Mouse (Mus musculus) G1E (cell line): ENCODE measurements at regions not wholly inside any gene's neighbourhood (a gene's known extent, or its start where the extent isn't known, plus 50 kb on each side); places are given as distances from the start of the nearest gene placed in this dataset.

Experiments
- ATAC-seq: 2 replicates; pipeline ENCODE4 v1.8.0; 2016; ENCODE audit warnings: mild to moderate bottlenecking; ENCODE audit not compliant: insufficient number of reproducible peaks, poor library complexity, low FRiP score, severe bottlenecking; ENCODE audit errors: extremely low read depth
- DNase-seq: peaks from one replicate; pipeline ENCODE4 v3.0.0; 2012; ENCODE audit warnings: low spot score
- H3K27me3 ChIP-seq: 2 replicates; pipeline ENCODE4 v1.6.1; 2012; ENCODE audit warnings: mild to moderate bottlenecking, low read length, inconsistent platforms; ENCODE audit not compliant: insufficient read depth
- H3K36me3 ChIP-seq: replicated peaks from 2 replicates; pipeline ENCODE3; 2012; ENCODE audit warnings: mild to moderate bottlenecking, inconsistent platforms
- H3K4me1 ChIP-seq: 2 replicates; pipeline ENCODE4 v1.6.1; 2012; ENCODE audit warnings: low read depth, low read length, inconsistent platforms, mixed read lengths; ENCODE audit not compliant: insufficient read depth
- H3K4me3 ChIP-seq: 2 replicates; pipeline ENCODE4 v1.5.1; 2012; ENCODE audit warnings: low read depth, mild to moderate bottlenecking, inconsistent platforms, low read length, moderate library complexity, mixed read lengths
- H3K9me3 ChIP-seq: replicated peaks from 2 replicates; pipeline ENCODE4 v1.6.1; 2012; ENCODE audit warnings: inconsistent platforms
- CTCF ChIP-seq: IDR thresholded peaks from 2 replicates; pipeline ENCODE4 v1.5.1; 2012; ENCODE audit warnings: low read depth, low read length, inconsistent platforms, mixed read lengths
- GATA1 ChIP-seq: IDR thresholded peaks from 2 replicates; pipeline ENCODE4 v1.6.1; 2012; ENCODE audit warnings: borderline replicate concordance, low read length, inconsistent platforms, mixed read lengths
- GATA2 ChIP-seq: IDR thresholded peaks from 2 replicates; pipeline ENCODE4 v1.6.1; 2012; ENCODE audit warnings: low read depth, low read length, inconsistent platforms, borderline replicate concordance
- POLR2AphosphoS5 ChIP-seq: IDR thresholded peaks from 2 replicates; pipeline ENCODE4 v1.6.1; 2012; ENCODE audit warnings: low read depth, low read length, inconsistent platforms; ENCODE audit not compliant: insufficient replicate concordance
- TAL1 ChIP-seq: conservative IDR thresholded peaks from 2 replicates; pipeline ENCODE4 v1.6.1; 2012; ENCODE audit warnings: low read depth, low read length, inconsistent platforms, mixed read lengths

DNA sequence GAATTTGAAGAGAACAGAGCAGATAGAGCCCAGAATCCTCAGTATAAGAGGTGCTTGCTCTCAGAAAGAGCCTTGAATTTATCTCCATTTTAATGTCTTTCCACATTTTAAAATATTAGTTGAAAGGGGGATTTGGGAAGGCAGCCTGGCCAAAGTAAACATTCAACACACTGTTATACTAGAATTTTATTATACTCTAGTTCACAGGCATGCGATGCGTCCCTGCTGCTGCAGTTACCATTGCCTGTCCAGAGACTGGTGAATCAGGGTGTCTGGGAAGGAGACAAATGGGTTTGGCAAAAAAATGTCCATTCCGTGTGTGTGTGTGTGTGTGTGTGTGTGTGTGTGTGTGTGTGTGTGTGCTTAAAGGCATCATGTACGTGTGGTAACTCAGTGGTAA lies 675.1 kb upstream of the Sox9 start:
- ATAC-seq, result no peak
- H3K4me1 ChIP-seq, result no peaks in the 10 kb centered on the region
- peaks cover 12% of the 10 kb centered on the region; the same call in 1 of the 2 replicates for H3K9me3 ChIP-seq
- TF ChIP-seq TAL1, result no peak
- no peak for TF ChIP-seq GATA1
- no peak for TF ChIP-seq POLR2AphosphoS5
- no peak for TF ChIP-seq CTCF
- TF ChIP-seq GATA2, result no peak
- no peak overlapping the region for H3K4me3 ChIP-seq
- H3K27me3 ChIP-seq, result no peaks in the 10 kb centered on the region
- no peak for DNase-seq
- H3K36me3 ChIP-seq, result no peaks in the 10 kb centered on the region

DNA sequence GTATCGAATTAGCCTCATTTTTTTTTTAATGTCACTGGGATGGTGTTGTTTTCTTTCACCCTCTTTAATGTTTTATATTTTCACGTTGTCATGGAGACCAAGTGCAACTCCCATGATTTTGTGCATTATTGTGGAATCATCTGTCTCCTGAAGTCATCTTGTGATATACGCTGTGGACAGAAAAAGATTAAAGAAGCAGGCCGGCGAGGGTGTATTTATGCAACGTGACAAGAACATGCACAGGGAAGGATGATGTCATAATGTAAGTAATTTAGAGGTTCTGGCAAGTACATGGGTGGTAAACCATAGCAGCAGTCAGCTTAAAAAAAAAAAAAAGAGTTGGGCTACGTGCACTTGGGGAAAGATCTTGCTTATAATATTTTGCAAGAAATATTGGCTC lies 674.7 kb upstream of the Sox9 start:
- Histone ChIP-seq H3K4me1 (no peaks in the 10 kb centered on the region), H3K4me3 (no peak overlapping the region), H3K36me3 (no peaks in the 10 kb centered on the region), H3K9me3 (peaks cover 13% of the 10 kb centered on the region; the same call in 1 of the 2 replicates), H3K27me3 (no peaks in the 10 kb centered on the region)
- no peak for TF ChIP-seq POLR2AphosphoS5
- no peak for TF ChIP-seq CTCF
- TF ChIP-seq GATA2, result no peak
- TF ChIP-seq TAL1, result no peak
- TF ChIP-seq GATA1, result no peak
- no peak for ATAC-seq
- no peak for DNase-seq

DNA sequence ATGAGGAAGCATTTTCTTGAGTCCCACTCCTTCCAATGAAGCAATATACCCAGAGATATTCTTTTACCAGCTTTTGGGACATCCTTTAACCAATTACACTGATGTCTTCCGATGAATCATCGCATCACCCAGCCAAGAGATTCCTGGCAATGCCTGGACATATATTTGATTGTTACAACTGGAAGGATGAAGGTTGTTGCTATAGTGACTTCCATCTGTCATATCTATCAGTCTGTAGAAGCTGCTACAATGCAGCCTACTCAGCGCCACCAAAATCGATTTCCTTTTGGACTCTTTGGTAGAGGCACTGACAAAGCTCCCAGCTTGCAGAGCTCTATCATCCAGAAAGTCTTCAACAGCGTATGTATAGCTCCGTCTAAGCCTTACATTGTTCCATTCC lies 661.0 kb upstream of the Sox9 start:
- Histone ChIP-seq H3K36me3 (no peaks in the 10 kb centered on the region), H3K9me3 (peaks cover 6% of the 10 kb centered on the region; the same call in 1 of the 2 replicates), H3K4me1 (no peaks in the 10 kb centered on the region), H3K27me3 (no peaks in the 10 kb centered on the region), H3K4me3 (no peak overlapping the region)
- TF ChIP-seq POLR2AphosphoS5 (no peak), TAL1 (no peak), CTCF (no peak), GATA2 (no peak), GATA1 (no peak)
- DNase-seq, result no peak
- ATAC-seq, result no peak

DNA sequence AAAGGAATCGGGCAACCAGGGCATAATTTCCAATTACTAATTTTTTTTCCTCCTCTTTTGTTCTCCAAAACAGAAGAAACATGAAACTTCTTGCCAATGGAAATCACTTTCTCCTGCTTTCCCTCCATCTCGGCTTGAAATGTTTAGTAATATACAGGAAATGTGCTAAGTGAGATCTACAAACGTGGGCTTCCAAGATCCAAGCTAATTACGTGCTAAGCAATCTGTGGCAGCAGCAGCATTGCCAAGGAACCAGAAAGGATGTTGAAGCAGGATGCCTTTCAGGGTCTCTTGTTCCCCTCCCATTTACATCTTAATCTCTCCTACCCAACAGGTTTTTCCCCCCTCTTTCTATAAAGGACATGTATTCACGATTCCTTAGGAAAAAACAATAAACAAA lies 660.2 kb upstream of the Sox9 start:
- H3K4me3 ChIP-seq, result no peak overlapping the region
- TF ChIP-seq GATA1, result no peak
- H3K36me3 ChIP-seq, result no peaks in the 10 kb centered on the region
- peaks cover 4% of the 10 kb centered on the region; the same call in 1 of the 2 replicates for H3K9me3 ChIP-seq
- ATAC-seq (no peak), DNase-seq (no peak)
- no peaks in the 10 kb centered on the region for H3K27me3 ChIP-seq
- no peaks in the 10 kb centered on the region for H3K4me1 ChIP-seq

DNA sequence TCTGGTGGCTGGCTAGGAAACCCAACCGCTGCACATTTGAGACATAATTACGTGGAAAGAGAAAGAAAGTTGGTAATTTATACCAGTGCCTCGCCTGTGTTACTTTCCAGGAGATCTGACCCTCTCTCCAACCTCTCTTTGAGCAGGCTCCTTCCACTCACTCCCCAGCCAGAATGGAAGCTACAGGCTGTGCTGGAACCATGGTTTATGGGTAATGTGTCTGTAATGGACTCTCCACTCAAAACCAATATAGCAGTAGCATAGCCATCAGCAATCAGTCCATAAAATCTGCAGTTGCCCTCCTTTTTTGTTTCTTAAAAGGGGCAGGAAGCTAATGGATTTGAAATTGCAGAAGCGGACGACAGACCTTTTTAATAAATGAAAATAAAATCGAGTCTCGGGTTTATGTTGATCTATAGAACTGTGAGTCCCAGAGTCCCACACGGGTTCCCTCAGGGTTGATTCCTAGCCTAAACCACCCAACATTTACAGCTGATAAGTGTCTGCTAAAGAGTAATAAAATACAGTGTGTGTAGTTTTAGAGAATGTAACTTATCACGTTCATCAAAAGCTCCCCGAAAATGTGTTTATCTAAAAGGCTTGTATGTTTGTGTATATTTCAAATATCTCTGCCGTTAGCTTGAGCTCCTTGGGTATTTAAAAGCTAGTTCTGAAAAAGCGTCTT lies 656.6 kb upstream of the Sox9 start:
- no peak for ATAC-seq

DNA sequence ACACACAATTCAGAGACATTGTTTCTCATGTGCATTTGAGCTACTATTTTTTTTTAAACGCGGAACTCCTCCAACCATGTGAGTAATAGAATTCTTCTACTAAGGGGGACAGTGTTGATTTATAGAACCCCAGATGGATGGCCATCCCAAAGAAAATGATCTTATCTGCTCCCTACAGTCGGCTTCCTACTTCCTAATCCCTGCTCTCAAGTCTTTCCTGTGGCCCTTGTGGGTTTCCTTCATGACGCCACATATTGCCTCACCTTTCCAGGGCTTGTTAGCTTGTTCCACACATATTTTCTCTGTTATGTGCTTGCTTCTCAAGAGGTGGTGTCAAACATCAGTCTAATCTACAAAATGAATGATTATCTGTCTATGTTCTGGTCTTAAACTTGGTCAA lies 651.9 kb upstream of the Sox9 start:
- DNase-seq (no peak), ATAC-seq (no peak)
- no peaks in the 10 kb centered on the region for H3K36me3 ChIP-seq
- peaks cover 7% of the 10 kb centered on the region for H3K9me3 ChIP-seq
- TF ChIP-seq CTCF (no peak), POLR2AphosphoS5 (no peak), TAL1 (no peak), GATA2 (no peak), GATA1 (no peak)
- H3K4me1 ChIP-seq, result no peaks in the 10 kb centered on the region
- no peak overlapping the region for H3K4me3 ChIP-seq
- H3K27me3 ChIP-seq, result no peaks in the 10 kb centered on the region

More for the DNA sequence above, 656.6 kb upstream of the Sox9 start:
- TF ChIP-seq POLR2AphosphoS5, result no peak
- no peak for TF ChIP-seq TAL1
- TF ChIP-seq GATA2, result no peak
- TF ChIP-seq CTCF, result no peak
- no peak for TF ChIP-seq GATA1
- Histone ChIP-seq H3K9me3 (peaks cover 9% of the 10 kb centered on the region), H3K27me3 (no peaks in the 10 kb centered on the region), H3K4me1 (no peaks in the 10 kb centered on the region), H3K36me3 (no peaks in the 10 kb centered on the region), H3K4me3 (no peak overlapping the region)
- DNase-seq, result no peak

DNA sequence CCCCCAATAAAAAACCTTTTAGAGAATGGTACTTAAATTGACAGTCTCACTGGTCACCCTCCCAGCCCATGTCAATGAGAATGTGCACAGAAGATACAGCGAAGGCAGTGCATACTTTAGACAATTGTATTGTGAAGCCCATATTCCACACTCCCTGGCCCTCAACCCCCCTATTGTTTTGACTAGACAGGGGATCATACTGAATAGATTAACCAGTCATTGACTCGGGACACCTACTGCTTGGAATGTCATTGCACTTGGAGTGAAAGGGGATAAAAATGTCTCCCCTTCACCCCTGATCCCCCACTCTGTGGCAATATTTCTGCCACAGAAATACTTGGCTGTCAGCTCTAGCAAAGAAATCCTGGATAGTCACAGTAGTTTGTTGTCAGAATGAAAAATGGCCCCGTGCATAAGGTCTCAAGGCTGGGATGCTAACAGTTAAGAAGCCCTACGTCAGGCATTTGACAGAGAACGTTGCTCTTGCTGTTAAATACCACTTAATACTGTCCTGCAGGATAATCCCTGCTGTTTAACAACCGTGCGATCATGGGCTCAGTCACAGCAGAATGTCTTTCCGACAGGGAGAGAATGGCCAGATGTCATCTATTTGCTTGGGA lies 644.5 kb upstream of the Sox9 start:
- no peaks in the 10 kb centered on the region for H3K4me1 ChIP-seq
- DNase-seq (no peak), ATAC-seq (no peak)
- TF ChIP-seq TAL1 (no peak), GATA2 (no peak), CTCF (no peak), GATA1 (no peak), POLR2AphosphoS5 (no peak)
- H3K36me3 ChIP-seq, result no peaks in the 10 kb centered on the region
- no peak overlapping the region for H3K4me3 ChIP-seq
- H3K9me3 ChIP-seq, result peaks cover 10% of the 10 kb centered on the region
- H3K27me3 ChIP-seq, result no peaks in the 10 kb centered on the region
